Mouse (Mus musculus) neutrophil, adult 5-6 weeks (primary cell): ENCODE results near the gene Timm23. TPM values are rescaled to one million over a fixed set of nuclear protein-coding genes. Genes with fewer than 3 reads are reported as not detected.

Experiments used
- ATAC-seq: fragments of 151-379, 151-347 bp; 2 replicates; pipeline ENCODE4 v1.8.0; 2017; ENCODE audit warnings: mild to moderate bottlenecking, moderate TSS enrichment; ENCODE audit not compliant: insufficient number of reproducible peaks, poor library complexity, low FRiP score, severe bottlenecking; ENCODE audit errors: extremely low read depth
- total RNA-seq: library from RNA; stranded (forward); fragments of 200-1000 nt; gene quantifications from 2 replicates; pipeline ENCODE4 v1.2.3, GENCODE M21; 2017

Gene Timm23
- total RNA-seq, 1 experiment from 2014 or later: 46.4 TPM

DNA sequence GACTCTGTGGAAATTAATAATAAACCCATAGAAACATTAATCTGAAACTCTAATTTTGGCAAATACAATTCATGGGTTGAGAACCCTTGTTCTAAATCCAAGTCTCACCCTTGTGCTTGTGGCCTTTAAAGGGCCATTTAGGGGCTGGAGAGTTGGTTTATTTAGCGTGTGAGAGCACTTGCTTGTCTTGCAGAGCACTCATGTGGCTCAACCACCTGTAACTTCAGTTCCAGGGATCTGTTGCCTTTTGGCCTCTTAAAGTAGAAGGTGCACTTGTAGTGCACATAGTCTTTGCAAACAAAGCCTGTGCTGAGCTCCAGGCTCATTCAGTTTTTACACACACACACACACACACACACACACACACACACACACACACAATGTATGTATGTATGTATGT is 34.9 kb downstream of the Timm23 start:
- no peak for ATAC-seq

DNA sequence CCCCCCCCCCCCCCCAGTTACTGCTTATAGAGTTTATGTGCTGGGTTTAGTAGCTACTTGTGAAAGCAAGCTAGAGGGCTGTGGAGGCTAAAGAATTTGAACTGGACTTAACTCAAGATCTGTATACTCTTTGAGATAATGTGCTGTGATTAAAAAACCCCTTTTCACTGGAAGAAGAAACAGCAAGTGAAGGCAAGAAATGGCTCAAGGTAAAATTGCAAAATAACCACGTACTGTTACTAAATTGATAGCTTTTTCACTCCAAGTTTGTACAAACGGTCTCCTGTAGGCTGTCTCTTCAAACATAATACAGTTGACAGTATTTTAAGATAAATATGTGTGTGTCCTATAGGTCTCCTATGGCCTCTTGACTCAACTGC is 35.6 kb downstream of the Timm23 start:
- no peak for ATAC-seq

GRCm38 (mm10) chr14:32165278-32166061 is 36.2 kb downstream of the Timm23 start:
- ATAC-seq: peak; percentile 89

DNA sequence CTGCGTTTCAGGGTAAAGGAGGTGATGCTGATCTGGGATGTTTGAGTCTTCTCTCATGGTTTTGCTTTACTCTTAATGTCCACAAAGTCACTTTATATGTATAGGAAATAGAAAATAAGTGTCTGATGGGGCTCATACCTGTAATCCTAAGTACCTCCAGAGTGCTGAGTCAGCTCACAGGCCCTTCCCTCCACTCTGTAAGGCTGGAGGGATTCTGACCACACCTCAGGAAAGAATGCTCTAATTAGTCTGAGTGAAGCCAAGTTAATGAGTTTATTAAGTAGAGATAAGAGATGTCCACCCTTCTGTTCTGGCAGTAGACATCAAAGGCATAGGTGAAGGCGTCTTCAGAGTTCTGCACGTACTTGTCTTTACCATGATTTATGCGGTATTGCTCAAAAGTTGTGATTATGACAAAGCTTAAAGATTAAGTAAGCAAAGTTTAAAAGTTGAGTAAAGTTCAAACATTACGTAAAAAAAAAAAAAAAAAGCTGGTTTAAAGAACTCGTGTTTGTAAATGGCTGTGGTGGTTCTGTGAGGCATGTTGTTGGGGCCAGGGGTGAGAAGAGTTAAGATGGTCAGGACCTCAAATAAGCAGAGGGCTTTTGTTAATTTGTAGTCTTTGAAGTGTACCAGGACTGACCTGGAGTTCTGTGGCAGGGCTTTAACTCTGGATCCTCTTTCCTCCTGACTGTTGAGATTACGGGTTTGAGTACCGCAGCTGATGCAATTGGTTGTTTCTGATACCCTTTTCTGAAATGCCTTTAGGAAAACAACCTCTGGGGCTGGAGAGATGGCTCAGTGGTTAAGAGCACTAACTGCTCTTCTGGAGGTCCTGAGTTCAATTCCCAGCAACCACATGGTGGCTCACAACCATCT is 37.3 kb downstream of the Timm23 start:
- no peak for ATAC-seq

GRCm38 (mm10) chr14:32163203-32163888 is 38.4 kb downstream of the Timm23 start:
- ATAC-seq: no peak

DNA sequence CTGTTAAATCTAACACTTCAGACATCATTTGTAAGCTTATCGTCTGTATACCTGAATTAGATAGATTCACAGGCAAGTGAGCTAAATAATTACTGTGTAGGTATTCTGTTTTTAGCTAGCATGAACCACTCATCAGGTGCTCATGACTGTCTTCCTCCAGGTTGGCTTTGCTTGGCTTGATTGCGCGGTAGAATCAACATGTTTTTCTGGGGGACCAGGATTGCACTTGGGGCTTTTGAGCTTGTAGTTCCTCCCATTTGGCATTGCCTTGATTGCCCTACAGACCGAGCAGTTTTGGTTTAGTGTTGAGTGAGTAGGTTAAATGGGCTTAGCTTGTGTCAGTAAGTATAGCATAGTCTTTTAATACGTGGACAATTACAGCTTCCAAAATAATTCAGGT is 39.5 kb downstream of the Timm23 start:
- ATAC-seq: no peak

DNA sequence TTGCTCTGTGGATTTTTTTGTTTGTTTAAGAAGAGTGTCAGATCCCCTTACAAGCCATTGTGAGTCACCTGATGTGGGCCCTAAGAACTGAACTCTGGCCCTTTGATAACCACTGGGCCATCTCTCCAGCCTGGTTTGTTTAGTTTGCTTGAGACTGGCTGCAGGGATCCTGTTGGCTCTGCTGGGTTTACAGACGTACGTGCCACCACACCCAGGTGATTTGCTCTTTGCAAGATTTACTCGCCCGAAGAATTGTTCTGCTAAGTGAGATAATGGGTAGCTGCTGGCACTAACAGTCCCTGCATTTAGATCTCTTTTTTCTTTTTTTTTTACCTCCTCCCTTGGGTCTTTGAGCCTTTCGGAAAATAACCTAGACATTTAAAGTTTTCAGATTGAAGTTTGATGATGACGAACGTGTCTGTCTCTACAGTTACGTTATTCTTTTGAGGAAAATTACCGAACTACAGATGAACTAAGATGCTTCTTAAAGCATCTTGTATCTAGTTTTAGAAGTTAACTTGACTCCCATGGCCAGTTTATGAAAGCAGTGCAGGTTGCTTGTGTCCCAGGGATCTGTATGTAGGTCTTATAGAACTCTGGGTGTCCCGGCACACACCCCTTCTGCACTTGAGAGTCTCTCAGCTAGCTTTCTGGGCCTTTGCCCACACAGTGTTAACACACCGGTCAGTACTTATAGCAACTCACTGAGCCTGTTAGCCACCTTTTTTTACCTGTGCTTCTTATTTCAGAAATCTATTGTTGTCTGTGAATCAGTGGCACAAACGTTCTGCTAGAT is 40.4 kb downstream of the Timm23 start:
- ATAC-seq: no peak

DNA sequence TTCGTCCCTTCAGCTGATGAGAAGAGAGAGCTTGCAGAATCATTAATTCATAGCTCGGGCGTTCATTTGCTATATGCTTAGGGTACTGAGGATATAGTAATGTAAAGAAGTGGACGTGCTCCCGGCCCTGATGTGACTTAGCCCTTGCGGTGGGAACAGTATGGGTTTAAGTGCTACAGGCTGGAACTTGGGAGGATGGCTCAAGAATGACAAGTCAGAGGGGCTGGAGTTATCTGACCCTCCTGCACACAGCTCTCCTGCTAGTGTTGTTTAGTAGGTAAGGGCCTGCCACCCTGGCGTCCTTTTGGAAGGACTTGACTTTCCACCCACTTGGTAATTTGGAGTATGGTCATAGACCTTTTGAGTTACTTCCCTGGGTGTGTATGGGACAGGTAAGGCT is 41.1 kb downstream of the Timm23 start:
- ATAC-seq: no peak

DNA sequence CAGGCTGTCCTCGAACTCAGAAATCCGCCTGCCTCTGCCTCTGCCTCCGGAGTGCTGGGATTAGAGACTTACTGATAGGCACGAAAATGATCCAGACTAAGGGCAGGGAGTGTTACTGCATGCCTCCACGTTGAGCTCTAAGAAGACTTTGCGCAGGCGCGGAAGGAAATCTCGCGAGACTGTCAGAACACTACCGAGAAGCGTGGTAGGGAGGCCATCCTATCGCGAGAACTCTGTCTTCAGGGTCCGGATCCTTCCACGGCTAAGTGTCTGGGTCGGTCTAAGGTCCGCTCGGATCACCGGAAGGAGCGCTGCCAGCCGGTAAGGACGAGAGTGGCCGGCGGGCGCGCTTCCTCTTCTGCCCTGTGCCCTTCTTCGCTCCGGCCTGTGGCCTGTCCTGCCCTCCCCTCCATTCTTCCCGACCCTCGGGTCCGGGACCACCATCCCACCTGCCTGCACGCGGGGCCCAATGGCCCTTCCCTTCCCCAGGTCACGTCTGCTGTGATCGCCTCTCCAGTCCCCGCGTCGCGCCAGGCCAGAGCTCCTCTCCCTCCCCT is 41.9 kb downstream of the Timm23 start, which contains the start of gene Ncoa4:
TSS of gene Ncoa4 (plus strand) at position 176 of the 557 bp plus-strand sequence.
- peak; percentile 89 for ATAC-seq

- ATAC-seq: peak; percentile 31
Observed at GRCm38 (mm10) chr14:32159150-32159670, 42.5 kb downstream of the Timm23 start.

DNA sequence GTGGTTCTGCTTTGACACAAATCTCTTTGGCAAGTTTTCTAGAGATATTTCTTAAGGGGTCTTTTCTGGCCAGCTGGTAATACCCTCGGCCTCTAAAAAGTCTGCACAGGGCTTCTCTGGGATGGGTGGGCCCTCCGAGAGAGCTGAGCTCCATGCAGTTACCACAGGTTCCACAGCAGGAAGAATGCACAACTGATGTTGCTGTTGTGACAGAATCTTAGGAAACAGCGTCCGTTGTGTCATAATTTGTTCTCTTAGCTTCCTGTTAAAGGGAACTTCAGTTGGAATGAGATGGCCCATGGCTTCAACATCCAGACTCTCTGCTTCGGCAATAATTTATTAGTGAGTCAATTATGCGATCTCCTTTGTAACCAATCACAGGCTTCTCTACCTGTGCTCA is 46.9 kb downstream of the Timm23 start:
- no peak for ATAC-seq

- ATAC-seq: no peak
Observed at GRCm38 (mm10) chr14:32153156-32153555, 48.5 kb downstream of the Timm23 start.

- ATAC-seq: no peak
Observed at GRCm38 (mm10) chr14:32152243-32152965, 49.3 kb downstream of the Timm23 start.

DNA sequence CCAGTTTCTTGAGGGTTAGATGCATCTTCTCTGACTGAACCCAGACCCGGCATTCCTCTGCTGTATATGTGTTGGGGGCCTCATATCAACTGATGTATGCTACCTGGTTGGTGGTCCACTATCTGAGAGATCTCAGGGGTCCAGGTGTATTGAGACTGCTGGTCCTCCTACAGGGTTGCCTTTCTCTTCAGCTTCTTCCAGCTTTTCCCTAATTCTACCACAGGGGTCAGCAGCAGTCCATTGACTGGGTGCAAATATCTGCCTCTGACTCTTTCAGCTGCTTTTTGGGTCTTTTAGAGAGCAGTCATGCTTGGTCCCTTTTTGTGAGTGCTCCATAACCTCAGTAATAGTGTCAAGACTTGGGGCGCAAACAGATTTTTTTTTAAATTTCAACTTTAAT is 50.8 kb downstream of the Timm23 start:
- ATAC-seq: no peak

DNA sequence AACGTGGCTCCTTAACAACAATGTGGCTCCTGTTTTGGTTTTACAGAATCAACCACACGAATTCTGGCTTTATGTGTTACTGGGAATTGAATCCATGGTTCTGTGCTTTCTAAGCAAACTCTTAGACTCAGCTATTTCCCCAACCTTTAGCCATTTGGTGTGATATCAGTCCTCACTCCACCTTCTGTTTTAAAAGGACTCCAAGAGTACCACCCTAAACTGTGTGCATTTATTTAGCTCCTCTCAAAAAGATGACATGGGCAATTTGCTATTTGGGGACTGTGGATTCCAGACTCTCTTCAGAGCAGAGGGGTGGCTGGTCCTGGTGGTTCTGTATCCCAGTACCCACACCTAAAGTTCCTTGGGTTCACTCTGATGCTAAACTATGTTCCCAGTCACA is 55.1 kb downstream of the Timm23 start:
- ATAC-seq: no peak

- no peak for ATAC-seq
Observed at GRCm38 (mm10) chr14:32145809-32146511, 55.7 kb downstream of the Timm23 start.

GRCm38 (mm10) chr14:32145401-32145800 is 56.3 kb downstream of the Timm23 start:
- no peak for ATAC-seq
